Mouse (Mus musculus) kidney, embryonic 14.5 days (tissue): ENCODE measurements around the gene 2310009B15Rik. TPM values are rescaled to one million over a fixed set of nuclear protein-coding genes. Genes with fewer than 3 reads are reported as not detected.
"Not testable (repeated sequence)": the region's sequence is repeated elsewhere in the genome, so short reads cannot be mapped to it uniquely, and the experiment has no call there.

Experiments used
- ATAC-seq: fragments of 200-750 bp; cut with Nextera tagmentation; 2 replicates; pipeline ENCODE4 v1.8.0; 2017; ENCODE audit warnings: moderate number of reproducible peaks, mild to moderate bottlenecking, moderate TSS enrichment, moderate library complexity; ENCODE audit not compliant: low FRiP score, low TSS enrichment
- H3K27ac ChIP-seq: fragments of 300-500 bp; sonication (generic); 2 replicates; pipeline ENCODE4 v1.5.1; 2014; ENCODE audit warnings: low read depth, mild to moderate bottlenecking, low read length, moderate library complexity, mixed read lengths
- H3K27me3 ChIP-seq: fragments of 300-500 bp; sonication (generic); 2 replicates; pipeline ENCODE4 v1.6.1; 2014; ENCODE audit warnings: mild to moderate bottlenecking, low read length; ENCODE audit not compliant: control insufficient read depth, insufficient read depth
- H3K36me3 ChIP-seq: fragments of 300-500 bp; sonication (generic); 2 replicates; pipeline ENCODE4 v1.6.1; 2014; ENCODE audit warnings: low read length, mixed read lengths; ENCODE audit not compliant: control insufficient read depth, insufficient read depth
- H3K4me1 ChIP-seq: fragments of 300-500 bp; sonication (generic); 2 replicates; pipeline ENCODE4 v1.6.1; 2014; ENCODE audit warnings: low read length, mixed read lengths; ENCODE audit not compliant: control insufficient read depth, insufficient read depth
- H3K4me2 ChIP-seq: fragments of 300-500 bp; sonication (generic); replicated peaks from 2 replicates; pipeline ENCODE4 v1.6.1; 2014; ENCODE audit warnings: low read depth, mild to moderate bottlenecking, low read length
- H3K4me3 ChIP-seq: fragments of 300-500 bp; sonication (generic); 2 replicates; pipeline ENCODE4 v1.5.1; 2014; ENCODE audit warnings: mild to moderate bottlenecking, low read length
- H3K9ac ChIP-seq: fragments of 300-500 bp; sonication (generic); 2 replicates; pipeline ENCODE4 v1.6.1; 2014; ENCODE audit warnings: low read depth, mild to moderate bottlenecking, low read length, moderate library complexity
- H3K9me3 ChIP-seq: fragments of 300-500 bp; sonication (generic); 2 replicates; pipeline ENCODE4 v1.6.1; 2016; ENCODE audit warnings: low read length; ENCODE audit not compliant: control insufficient read depth
- WGBS: fragments of 180-500 bp; shearing (Covaris S2); extraction: QIAGEN DNeasy Blood & Tissue Kit; methylation state at CpG from one replicate; pipeline ENCODE4 v1.1.7; 2014; 5-methylcytosine and 5-hydroxymethylcytosine counted together
- polyA plus RNA-seq: library from polyadenylated mRNA; unstranded; fragments of >200 nt; fragmentation: Nextera tagmentation; extraction: Ambion mirVana; gene quantifications from 2 replicates; pipeline ENCODE4 v1.2.1, GENCODE M21; 2014

The 2310009B15Rik gene
- 47.8 and 58.4 TPM in 2 replicates for polyA plus RNA-seq

DNA sequence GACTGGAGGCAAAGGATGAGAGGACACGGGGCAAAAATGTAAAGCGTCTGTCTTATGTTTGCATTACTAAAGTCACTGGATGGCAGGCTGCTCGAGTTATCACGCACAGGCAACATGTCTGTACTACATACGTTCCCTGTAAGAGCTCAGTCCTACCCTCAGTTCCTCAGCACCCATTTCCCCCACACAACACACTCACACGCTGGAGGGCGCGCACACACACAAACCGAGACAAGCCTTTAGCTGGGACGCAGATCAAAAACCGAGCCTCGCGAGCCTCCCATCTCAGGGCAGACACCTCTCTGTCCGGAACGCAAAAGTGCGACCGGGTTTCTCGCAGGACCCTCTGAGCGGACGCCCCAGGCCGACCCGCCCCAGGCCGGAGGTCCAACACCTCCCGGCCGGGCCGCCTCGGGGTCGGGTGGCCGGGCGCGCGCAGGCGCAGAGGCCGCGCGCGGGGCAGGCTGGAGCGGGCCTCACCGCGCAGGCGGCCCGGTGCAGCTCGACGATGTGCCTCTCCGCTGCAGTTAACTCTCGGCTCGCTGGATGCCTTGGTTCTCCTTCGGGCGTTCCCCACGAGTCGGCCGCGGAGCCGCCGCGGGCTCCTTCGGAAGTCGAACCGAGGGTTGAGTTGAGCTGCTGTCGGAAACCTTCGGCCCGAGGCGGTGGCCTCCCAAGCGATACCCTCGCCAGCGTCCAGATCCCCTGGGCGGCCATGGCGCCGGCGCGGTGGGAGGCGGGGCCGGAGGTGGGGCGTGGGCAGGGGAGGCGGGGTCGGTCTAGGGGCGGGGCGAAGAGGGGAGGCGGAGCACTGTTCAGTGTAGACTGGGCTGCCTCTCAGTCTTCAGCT is at the start of gene 2310009B15Rik:
Gene 2310009B15Rik (minus strand): TSS at position 752 of the 850 bp plus-strand sequence.
- WGBS = under 1% methylated on average over 30 of the region's 79 CpGs
- peak; percentile 100 for ATAC-seq
- not testable (repeated sequence) for H3K9me3 ChIP-seq

DNA sequence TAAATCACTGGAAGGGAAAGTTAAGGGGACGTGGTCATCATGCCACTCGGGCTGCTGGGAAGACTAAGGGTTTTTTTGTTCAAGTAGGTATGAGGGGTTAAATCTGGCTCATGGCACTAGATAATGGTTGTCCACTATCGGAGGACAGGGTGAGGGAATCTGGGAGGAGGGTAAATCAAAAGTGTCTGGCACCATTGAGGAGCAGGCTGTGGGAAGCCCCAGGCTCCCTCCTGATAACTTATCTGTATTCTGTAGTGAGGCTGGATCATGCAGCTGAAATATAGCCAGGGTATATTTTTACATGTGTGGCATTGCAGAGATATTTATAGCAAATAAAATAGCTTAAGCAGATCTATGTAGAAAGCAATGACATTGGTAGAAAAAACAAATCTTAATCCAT is 49.6 kb upstream of the 2310009B15Rik start:
- H3K4me3 ChIP-seq = no peak overlapping the region
- no peaks in the 10 kb centered on the region for H3K4me1 ChIP-seq
- no peaks in the 10 kb centered on the region for H3K36me3 ChIP-seq
- no peaks in the 10 kb centered on the region for H3K27me3 ChIP-seq
- no peak overlapping the region for H3K27ac ChIP-seq
- H3K4me2 ChIP-seq = no peak overlapping the region
- WGBS = 66% methylated on average over 3 of the region's 3 CpGs
- H3K9ac ChIP-seq = no peak overlapping the region
- H3K9me3 ChIP-seq = no peaks in the 10 kb centered on the region
- no peak for ATAC-seq

More for the DNA sequence above, at the start of gene 2310009B15Rik:
- H3K27me3 ChIP-seq, H3K36me3 ChIP-seq, H3K4me1 ChIP-seq: not testable (repeated sequence)
- Histone ChIP-seq H3K9ac (peak within 1 kb of the TSS; percentile 59; the same call in 1 of the 2 replicates), H3K4me2 (peak within 1 kb of the TSS; percentile 25; the same call in 1 of the 2 replicates), H3K27ac (peak within 1 kb of the TSS; percentile 79; the same call in 1 of the 2 replicates), H3K4me3 (peak within 1 kb of the TSS; percentile 40)

- no peak overlapping the region for H3K9ac ChIP-seq
- no peaks in the 10 kb centered on the region for H3K27me3 ChIP-seq
- H3K36me3 ChIP-seq = no peaks in the 10 kb centered on the region
- H3K27ac ChIP-seq = no peak overlapping the region
- ATAC-seq = no peak
- H3K9me3 ChIP-seq = no peaks in the 10 kb centered on the region
- no peak overlapping the region for H3K4me3 ChIP-seq
- no peaks in the 10 kb centered on the region for H3K4me1 ChIP-seq
- WGBS = 92% methylated on average over 3 of the region's 3 CpGs
- H3K4me2 ChIP-seq = no peak overlapping the region
Measured at GRCm38 (mm10) chr1:138905092-138905765, 48.6 kb upstream of the 2310009B15Rik start.

GRCm38 (mm10) chr1:138903894-138904293 is 47.2 kb upstream of the 2310009B15Rik start:
- Histone ChIP-seq H3K9ac (no peak overlapping the region), H3K4me2 (no peak overlapping the region), H3K4me3 (no peak overlapping the region), H3K36me3 (no peaks in the 10 kb centered on the region), H3K4me1 (no peaks in the 10 kb centered on the region), H3K27me3 (no peaks in the 10 kb centered on the region), H3K27ac (no peak overlapping the region), H3K9me3 (no peaks in the 10 kb centered on the region)
- ATAC-seq = no peak
- WGBS = 82% methylated on average over 5 of the region's 5 CpGs

DNA sequence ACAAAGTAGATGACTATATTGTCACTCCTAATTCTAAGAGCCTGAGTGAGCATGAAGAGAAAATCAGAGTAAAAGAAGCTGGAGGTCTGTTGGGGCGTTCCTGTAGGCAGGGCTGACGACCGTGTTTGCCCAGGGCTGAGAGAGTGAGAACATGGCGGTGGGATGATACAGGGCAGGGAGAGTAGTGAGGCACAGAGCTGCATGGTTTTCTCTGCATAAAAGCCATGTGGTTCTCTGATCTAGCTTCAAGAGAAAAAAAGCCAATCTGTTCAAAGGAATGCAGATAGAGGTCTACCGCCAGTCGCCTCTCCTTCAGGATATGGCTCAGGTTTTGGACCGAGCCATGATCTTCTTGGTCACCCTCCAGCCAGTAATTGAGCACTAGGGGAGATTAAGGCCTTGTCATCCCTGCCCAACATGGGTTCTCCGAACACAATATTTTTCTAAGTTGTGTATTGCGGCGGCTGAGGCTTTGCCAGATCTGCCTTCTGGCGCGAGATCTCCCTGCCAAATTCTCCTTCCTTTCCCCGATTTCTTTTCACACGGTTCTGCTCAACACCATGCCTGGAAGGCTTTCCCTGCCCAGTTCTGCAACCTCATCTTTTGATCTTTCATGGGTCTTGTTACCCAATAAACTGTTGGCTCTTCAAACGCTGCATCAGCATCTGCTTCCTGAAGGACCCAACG is 44.9 kb upstream of the 2310009B15Rik start:
- no peak overlapping the region for H3K4me3 ChIP-seq
- no peaks in the 10 kb centered on the region for H3K4me1 ChIP-seq
- 88% methylated on average over 16 of the region's 16 CpGs for WGBS
- H3K4me2 ChIP-seq = no peak overlapping the region
- ATAC-seq = no peak
- no peaks in the 10 kb centered on the region for H3K9me3 ChIP-seq
- H3K27me3 ChIP-seq = no peaks in the 10 kb centered on the region
- H3K36me3 ChIP-seq = no peaks in the 10 kb centered on the region
- no peak overlapping the region for H3K27ac ChIP-seq
- H3K9ac ChIP-seq = no peak overlapping the region

- Histone ChIP-seq H3K4me1 (no peaks in the 10 kb centered on the region), H3K9ac (no peak overlapping the region), H3K27me3 (no peaks in the 10 kb centered on the region), H3K9me3 (no peaks in the 10 kb centered on the region), H3K36me3 (no peaks in the 10 kb centered on the region), H3K4me3 (no peak overlapping the region), H3K27ac (no peak overlapping the region), H3K4me2 (no peak overlapping the region)
- 78% methylated on average over 3 of the region's 3 CpGs for WGBS
- ATAC-seq = no peak
Measured at GRCm38 (mm10) chr1:138896088-138896487, 39.4 kb upstream of the 2310009B15Rik start.

DNA sequence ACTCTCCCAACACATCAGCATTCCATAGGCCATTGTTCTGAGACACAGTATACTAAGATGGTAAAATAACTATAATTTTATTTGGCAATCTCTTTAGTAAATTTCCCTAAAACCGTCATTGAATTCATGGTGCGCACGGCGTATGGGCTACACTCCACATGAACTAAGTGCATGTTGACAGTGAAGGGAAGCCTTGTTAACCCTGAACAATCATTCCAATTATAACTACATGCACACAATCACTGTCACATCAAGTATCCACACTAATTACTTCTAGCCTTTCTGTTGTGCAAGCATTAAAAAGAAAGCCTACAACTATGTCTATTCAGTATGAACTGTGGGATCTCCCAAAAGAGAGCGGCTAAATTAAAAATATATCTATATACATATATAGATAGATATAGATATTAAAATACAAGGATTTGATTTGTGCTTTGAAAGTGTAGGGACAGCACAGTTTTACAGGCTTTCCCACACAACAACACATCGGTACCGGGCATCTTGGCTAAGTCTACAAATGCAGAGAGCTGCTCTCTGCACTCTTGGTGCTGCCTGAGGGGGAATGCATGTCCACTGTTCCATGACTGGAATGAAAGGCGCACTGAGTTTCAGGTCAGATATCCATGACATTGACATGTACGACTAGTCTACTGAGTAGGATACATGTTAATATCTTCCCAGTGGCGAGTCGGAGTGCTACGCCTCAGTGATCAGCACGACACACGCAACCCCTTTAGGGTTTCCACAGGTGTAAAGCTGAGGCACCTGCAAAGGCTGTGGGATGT is 21.0 kb upstream of the 2310009B15Rik start:
- no peaks in the 10 kb centered on the region for H3K4me1 ChIP-seq
- H3K27ac ChIP-seq = no peak overlapping the region
- peaks cover 4% of the 10 kb centered on the region; the same call in 1 of the 2 replicates for H3K9me3 ChIP-seq
- H3K4me3 ChIP-seq = no peak overlapping the region
- ATAC-seq = no peak
- WGBS = 84% methylated on average over 14 of the region's 14 CpGs
- no peaks in the 10 kb centered on the region for H3K27me3 ChIP-seq
- no peaks in the 10 kb centered on the region for H3K36me3 ChIP-seq
- no peak overlapping the region for H3K9ac ChIP-seq
- no peak overlapping the region for H3K4me2 ChIP-seq

GRCm38 (mm10) chr1:138876371-138877045 is 19.9 kb upstream of the 2310009B15Rik start:
- no peak overlapping the region for H3K27ac ChIP-seq
- H3K27me3 ChIP-seq = no peaks in the 10 kb centered on the region
- H3K9ac ChIP-seq = no peak overlapping the region
- no peak overlapping the region for H3K4me2 ChIP-seq
- no peaks in the 10 kb centered on the region for H3K36me3 ChIP-seq
- 69% methylated on average over 16 of the region's 16 CpGs for WGBS
- H3K9me3 ChIP-seq = peaks cover 4% of the 10 kb centered on the region; the same call in 1 of the 2 replicates
- no peak for ATAC-seq
- no peaks in the 10 kb centered on the region for H3K4me1 ChIP-seq
- H3K4me3 ChIP-seq = no peak overlapping the region
